Mouse (Mus musculus): ENCODE results near the gene Wt1.

DNA sequence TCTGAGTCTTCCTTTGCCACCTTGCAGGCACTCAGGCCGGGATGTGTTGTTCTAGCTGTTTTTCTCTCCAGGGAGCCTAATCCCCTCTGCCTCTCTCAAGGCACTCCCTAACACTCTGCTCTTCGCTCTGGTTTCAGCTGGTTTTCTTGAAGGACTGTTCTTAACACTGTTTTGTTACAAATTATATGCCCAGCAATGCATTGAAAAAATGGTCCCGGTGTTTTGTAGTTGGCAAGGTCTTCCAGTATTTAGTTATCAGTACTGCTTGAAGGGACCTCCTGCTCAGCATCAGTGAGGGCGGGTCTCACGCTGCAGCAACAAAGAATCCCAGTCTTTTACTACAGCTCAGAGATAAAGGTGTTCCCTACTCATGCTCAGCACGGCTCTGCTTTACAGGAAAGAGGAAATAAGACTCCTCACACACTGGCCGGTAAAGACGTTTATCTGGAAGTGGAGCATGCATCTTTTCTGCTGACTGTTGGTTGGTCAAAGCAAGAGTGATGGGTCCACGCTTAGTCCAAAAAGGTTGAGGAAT is 44.0 kb upstream of the Wt1 start:
- TF ChIP-seq CTCF (IDR thresholded peaks at IDR 0.05; ENCODE audit: low read depth, low read length) (no peak), POLR2A (IDR thresholded peaks at IDR 0.05; ENCODE audit: borderline replicate concordance, low read depth, low read length) (no peak)

All from bone marrow macrophage, adult 2 months (primary cell).